Mouse (Mus musculus) limb, embryonic 14.5 days (tissue): ENCODE measurements around the gene Krtcap2. TPM values are rescaled to one million over a fixed set of nuclear protein-coding genes. Genes with fewer than 3 reads are reported as not detected.

Source experiments
- ATAC-seq: fragments of 200-750 bp; cut with Nextera tagmentation; 2 replicates; pipeline ENCODE4 v1.8.0; 2017; ENCODE audit warnings: low read depth, moderate number of reproducible peaks, moderate TSS enrichment; ENCODE audit not compliant: low FRiP score
- DNase-seq: peaks from one replicate; pipeline ENCODE4 v3.0.0-alpha.2; 2015; ENCODE audit warnings: low spot score
- H3K27ac ChIP-seq: fragments of 300-500 bp; sonication (generic); replicated peaks from 2 replicates; pipeline ENCODE4 v1.5.1; 2014; ENCODE audit warnings: low read depth, mild to moderate bottlenecking, low read length, moderate library complexity, mixed read lengths
- H3K27me3 ChIP-seq: fragments of 300-500 bp; sonication (generic); 2 replicates; pipeline ENCODE4 v1.6.1; 2014; ENCODE audit warnings: low read length, mixed read lengths; ENCODE audit not compliant: control insufficient read depth, insufficient read depth
- H3K36me3 ChIP-seq: fragments of 300-500 bp; sonication (generic); 2 replicates; pipeline ENCODE4 v1.6.1; 2014; ENCODE audit warnings: mild to moderate bottlenecking, low read length, moderate library complexity, mixed read lengths; ENCODE audit not compliant: control insufficient read depth, insufficient read depth
- H3K4me1 ChIP-seq: fragments of 300-500 bp; sonication (generic); 2 replicates; pipeline ENCODE4 v1.6.1; 2014; ENCODE audit warnings: antibody characterized with exemption, low read length, mixed read lengths; ENCODE audit not compliant: control insufficient read depth, insufficient read depth
- H3K4me2 ChIP-seq: fragments of 300-500 bp; sonication (generic); replicated peaks from 2 replicates; pipeline ENCODE4 v1.6.1; 2014; ENCODE audit warnings: low read depth, mild to moderate bottlenecking, low read length, moderate library complexity; ENCODE audit not compliant: severe bottlenecking
- H3K4me3 ChIP-seq: fragments of 300-500 bp; sonication (generic); replicated peaks from 2 replicates; pipeline ENCODE4 v1.5.1; 2014; ENCODE audit warnings: low read length
- H3K9ac ChIP-seq: fragments of 300-500 bp; sonication (generic); 2 replicates; pipeline ENCODE4 v1.6.1; 2014; ENCODE audit warnings: mild to moderate bottlenecking, low read depth, low read length, moderate library complexity; ENCODE audit not compliant: severe bottlenecking
- H3K9me3 ChIP-seq: fragments of 300-500 bp; sonication (generic); 2 replicates; pipeline ENCODE4 v1.6.1; 2016; ENCODE audit warnings: low read length; ENCODE audit not compliant: control insufficient read depth
- POLR2A ChIP-seq: fragments of 200-500 bp; IDR thresholded peaks from 2 replicates; pipeline ENCODE4 v1.8.0; 2012; ENCODE audit warnings: inconsistent platforms, mild to moderate bottlenecking, moderate library complexity, borderline replicate concordance; ENCODE audit not compliant: insufficient read depth, insufficient read length; ENCODE audit errors: extremely low read depth
- WGBS: fragments of 180-500 bp; shearing (Covaris S2); extraction: QIAGEN DNeasy Blood & Tissue Kit; methylation state at CpG from one replicate; pipeline ENCODE4 v1.1.7; 2014; 5-methylcytosine and 5-hydroxymethylcytosine counted together
- polyA plus RNA-seq, 2 experiments: library from polyadenylated mRNA; depleted of rRNA in 1 of 2; stranded (reverse) in 1 of 2; unstranded in 1 of 2; fragments of >200 nt; fragmentation: Nextera tagmentation in 1 of 2; extraction: Ambion mirVana in 1 of 2; gene quantifications; 2 replicates each; pipeline versions ENCODE4 v1.2.1 to v1.2.3; 2012 to 2014

Gene Krtcap2
- polyA plus RNA-seq, 2 experiments: 121 to 353 TPM

GRCm38 (mm10) chr3:89244158-89244981 lies 1.4 kb upstream of the Krtcap2 start:
- DNase-seq (no peak), ATAC-seq (peak; percentile 14; the same call in 1 of the 2 replicates)
- H3K27me3 ChIP-seq: no peaks in the 10 kb centered on the region

DNA sequence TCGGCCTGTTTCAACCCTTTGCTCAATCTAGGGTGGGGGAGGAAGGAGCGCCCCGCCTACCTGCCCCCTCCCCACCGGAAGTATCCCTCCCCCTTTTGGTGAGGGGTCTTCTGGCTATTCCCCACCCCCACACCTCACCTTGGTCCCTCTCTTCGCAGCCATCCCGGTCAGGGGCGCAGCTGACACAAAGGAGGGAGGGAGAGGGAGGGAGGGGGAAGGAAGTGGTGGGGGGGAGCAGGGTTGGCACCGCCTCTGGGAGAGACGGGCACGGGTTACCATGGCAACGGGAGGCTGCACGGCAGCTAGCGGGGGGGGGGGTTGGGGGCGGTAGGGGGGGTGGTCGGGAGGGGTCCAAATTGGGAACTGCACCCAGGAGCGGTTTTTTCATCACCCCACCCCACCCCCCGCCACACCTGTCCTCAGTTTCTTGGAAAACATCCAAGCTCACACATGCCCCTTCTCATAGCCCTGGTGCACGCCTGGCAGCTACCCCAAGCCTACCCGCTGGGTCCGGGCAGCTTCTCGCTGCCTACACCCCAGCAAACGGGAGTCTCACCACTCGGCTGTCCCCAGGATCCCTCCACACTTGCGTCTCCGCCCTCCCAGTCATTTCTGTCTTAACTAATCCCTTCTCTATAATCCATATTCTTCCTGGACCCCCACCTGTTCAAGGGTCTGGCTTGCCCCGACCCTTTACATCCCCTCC lies 631 bp upstream of the Krtcap2 start:
- no peak for TF ChIP-seq POLR2A
- H3K9ac ChIP-seq: peak overlapping the region; percentile 12
- WGBS: under 1% methylated on average over 17 of the region's 26 CpGs
- H3K27me3 ChIP-seq: no peaks in the 10 kb centered on the region
- ATAC-seq (peak; percentile 5; the same call in 1 of the 2 replicates), DNase-seq (peak; percentile 39)
- H3K4me1 ChIP-seq: peaks cover 29% of the 10 kb centered on the region
- peak overlapping the region; percentile 45 for H3K27ac ChIP-seq
- peaks cover 31% of the 10 kb centered on the region for H3K36me3 ChIP-seq
- H3K4me2 ChIP-seq: peak overlapping the region; percentile 90
- H3K9me3 ChIP-seq: no peaks in the 10 kb centered on the region
- H3K4me3 ChIP-seq: peak overlapping the region; percentile 86

More at GRCm38 (mm10) chr3:89244158-89244981, 1.4 kb upstream of the Krtcap2 start:
- Histone ChIP-seq H3K4me1 (peaks cover 29% of the 10 kb centered on the region), H3K27ac (peak overlapping the region; percentile 45), H3K4me2 (peak overlapping the region; percentile 90), H3K9me3 (no peaks in the 10 kb centered on the region), H3K9ac (peak overlapping the region; percentile 12), H3K36me3 (peaks cover 30% of the 10 kb centered on the region), H3K4me3 (peak overlapping the region; percentile 86)
- WGBS: 12% methylated on average over 25 of the region's 25 CpGs
- no peak for TF ChIP-seq POLR2A

DNA sequence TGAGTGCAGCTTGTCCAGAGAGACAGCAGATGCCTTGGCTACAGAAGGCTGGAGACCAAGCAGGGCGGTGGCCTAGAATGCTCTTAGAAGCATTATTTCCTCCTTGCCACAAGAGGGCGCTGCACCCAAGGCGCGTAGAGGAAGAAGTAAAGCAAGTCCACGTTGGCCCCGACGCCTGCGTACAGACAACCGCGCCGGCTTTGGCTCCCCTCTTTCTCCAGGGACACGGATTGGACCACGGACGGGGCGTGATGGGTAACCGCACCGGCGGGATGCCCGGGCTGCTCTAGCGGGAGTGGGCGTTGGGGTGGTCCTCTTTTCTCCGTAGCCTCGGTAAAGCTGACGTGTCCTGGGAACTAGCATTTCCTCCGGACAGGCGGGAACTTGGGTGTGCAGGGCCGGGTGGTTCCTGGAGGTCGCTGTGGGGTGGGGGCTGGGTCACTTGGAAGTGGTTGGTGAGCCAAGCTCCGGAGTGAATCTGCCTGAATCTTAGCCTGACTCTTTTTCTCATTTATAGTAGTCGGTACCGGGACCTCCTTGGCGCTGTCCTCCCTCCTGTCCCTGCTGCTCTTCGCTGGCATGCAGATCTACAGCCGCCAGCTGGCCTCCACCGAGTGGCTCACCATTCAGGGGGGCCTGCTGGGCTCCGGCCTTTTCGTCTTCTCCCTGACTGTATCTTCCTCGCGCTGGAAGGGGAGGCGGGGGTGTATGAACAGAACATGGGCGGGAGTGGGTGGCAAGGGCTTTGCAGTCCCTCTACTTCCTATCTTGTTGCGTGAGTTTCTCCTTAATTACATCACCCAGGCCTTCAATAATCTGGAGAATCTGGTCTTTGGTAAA lies 715 bp downstream of the Krtcap2 start, which contains the start of gene Trim46:
TSS of gene Trim46 (minus strand) at position 49 of the 840 bp plus-strand sequence.
- WGBS: 1% methylated on average over 40 of the region's 42 CpGs
- H3K36me3 ChIP-seq: peaks cover 18% of the 10 kb centered on the region
- peak within 1 kb of the TSS; percentile 90 for H3K4me2 ChIP-seq
- ATAC-seq (peak; percentile 83), DNase-seq (peak; percentile 88)
- H3K9me3 ChIP-seq: no peaks in the 10 kb centered on the region
- H3K9ac ChIP-seq: peak within 1 kb of the TSS; percentile 75
- no peaks in the 10 kb centered on the region for H3K27me3 ChIP-seq
- H3K4me3 ChIP-seq: peak within 1 kb of the TSS; percentile 86
- peak within 1 kb of the TSS; percentile 65 for H3K27ac ChIP-seq
- TF ChIP-seq POLR2A: 0 out of 2 replicates have a peak, but pooled peaks have one; percentile 10
- peaks cover 33% of the 10 kb centered on the region for H3K4me1 ChIP-seq

- H3K9ac ChIP-seq: peak overlapping the region; percentile 75
- no peak for DNase-seq
- WGBS: 88% methylated on average over 4 of the region's 4 CpGs
- peak overlapping the region; percentile 90 for H3K4me2 ChIP-seq
- H3K27me3 ChIP-seq: no peaks in the 10 kb centered on the region
- no peak for TF ChIP-seq POLR2A
- peaks cover 13% of the 10 kb centered on the region for H3K36me3 ChIP-seq
- peak overlapping the region; percentile 86 for H3K4me3 ChIP-seq
- H3K9me3 ChIP-seq: no peaks in the 10 kb centered on the region
- no peak overlapping the region for H3K27ac ChIP-seq
- no peak for ATAC-seq
- H3K4me1 ChIP-seq: peaks cover 38% of the 10 kb centered on the region
Measured at GRCm38 (mm10) chr3:89247466-89247865, 1.7 kb downstream of the Krtcap2 start.

GRCm38 (mm10) chr3:89250435-89251040 lies 4.8 kb downstream of the Krtcap2 start:
- no peak overlapping the region for H3K4me3 ChIP-seq
- DNase-seq (peak; percentile 45), ATAC-seq (no peak)
- H3K27ac ChIP-seq: no peak overlapping the region
- H3K4me2 ChIP-seq: no peak overlapping the region
- WGBS: 18% methylated on average over 7 of the region's 7 CpGs
- H3K9ac ChIP-seq: no peak overlapping the region
- peaks cover 19% of the 10 kb centered on the region for H3K4me1 ChIP-seq
- no peak for TF ChIP-seq POLR2A
- peaks cover 13% of the 10 kb centered on the region for H3K36me3 ChIP-seq
- no peaks in the 10 kb centered on the region for H3K9me3 ChIP-seq
- no peaks in the 10 kb centered on the region for H3K27me3 ChIP-seq
